Mouse (Mus musculus) erythroblast, embryonic 14.5 days (primary cell): Measurements from ENCODE around the gene Cadps.

Experiments
- GATA1 ChIP-seq: IDR thresholded peaks from 2 replicates; pipeline ENCODE4 v1.6.1; 2012; ENCODE audit warnings: low read length, inconsistent platforms, mixed read lengths
- TAL1 ChIP-seq: IDR thresholded peaks from 3 replicates; pipeline ENCODE4 v1.6.1; 2012; ENCODE audit warnings: low read length, inconsistent platforms, mixed read lengths

- TF ChIP-seq GATA1 (no peak), TAL1 (no peak)
These were observed 216.7 kb downstream of the Cadps start for GRCm38 (mm10) chr14:12606202-12606601.
